Mouse (Mus musculus): ENCODE data around the gene Tcea2.

The Tcea2 gene

DNA sequence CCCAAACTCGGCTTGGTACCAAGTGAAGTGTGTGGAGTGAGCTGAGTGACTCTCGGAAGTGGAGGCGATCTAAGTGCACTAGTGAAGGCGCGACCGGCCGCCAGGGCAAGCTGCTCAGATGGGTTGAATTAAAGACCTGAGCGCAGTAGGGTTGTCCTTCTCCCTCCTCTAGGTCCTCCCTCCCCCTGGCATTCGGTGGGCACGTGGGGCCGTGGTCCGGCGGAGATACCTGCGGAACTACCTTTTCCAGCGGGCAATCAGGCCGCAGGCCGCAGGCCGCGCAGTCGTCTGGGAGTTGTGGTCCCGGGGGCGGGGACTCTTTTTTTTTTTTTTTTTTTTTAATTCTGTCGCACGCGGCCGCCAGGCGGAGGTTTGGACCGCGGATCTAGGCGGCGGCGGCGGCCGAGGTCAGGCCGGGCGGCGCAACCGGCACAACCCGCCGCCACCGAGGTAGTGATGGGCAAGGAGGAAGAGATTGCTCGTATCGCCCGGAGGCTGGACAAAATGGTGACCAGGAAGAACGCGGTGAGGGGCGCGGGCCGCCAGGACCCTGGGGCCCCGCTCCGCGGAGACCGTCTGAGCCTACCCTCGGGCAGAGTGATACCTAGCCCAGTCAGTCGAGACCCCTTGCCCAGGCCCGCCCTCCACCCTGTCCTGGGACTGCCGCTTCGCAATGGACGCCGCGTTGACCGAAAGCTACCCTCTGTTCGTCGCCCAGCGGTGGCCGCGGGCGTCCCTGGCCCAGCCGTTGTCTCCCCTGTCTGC, at the start of gene Tcea2:
Gene Tcea2 (plus strand): TSS at position 360 of the 765 bp plus-strand sequence.
- in situ Hi-C loops (cut with MboI, MseI): no loop called here

DNA sequence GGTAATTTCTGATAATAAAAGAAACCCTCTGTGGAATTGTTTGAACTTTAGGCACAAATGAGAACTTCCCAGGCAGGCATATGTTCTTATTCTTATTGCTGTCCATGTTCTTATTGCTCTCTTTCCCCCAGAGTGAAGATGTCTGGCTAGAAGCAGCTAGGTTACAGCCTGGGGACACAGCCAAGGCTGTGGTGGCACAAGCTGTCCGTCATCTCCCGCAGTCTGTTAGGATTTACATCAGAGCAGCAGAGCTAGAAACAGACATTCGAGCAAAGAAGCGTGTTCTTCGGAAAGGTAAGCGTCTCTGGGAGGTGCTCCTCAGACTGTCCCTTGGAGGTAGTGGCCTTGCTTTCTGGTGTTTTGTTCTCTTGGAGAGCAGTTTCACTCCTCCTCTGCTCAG, 47.5 kb upstream of the Tcea2 start:
- in situ Hi-C loops (cut with MboI, MseI): no loop called here

DNA sequence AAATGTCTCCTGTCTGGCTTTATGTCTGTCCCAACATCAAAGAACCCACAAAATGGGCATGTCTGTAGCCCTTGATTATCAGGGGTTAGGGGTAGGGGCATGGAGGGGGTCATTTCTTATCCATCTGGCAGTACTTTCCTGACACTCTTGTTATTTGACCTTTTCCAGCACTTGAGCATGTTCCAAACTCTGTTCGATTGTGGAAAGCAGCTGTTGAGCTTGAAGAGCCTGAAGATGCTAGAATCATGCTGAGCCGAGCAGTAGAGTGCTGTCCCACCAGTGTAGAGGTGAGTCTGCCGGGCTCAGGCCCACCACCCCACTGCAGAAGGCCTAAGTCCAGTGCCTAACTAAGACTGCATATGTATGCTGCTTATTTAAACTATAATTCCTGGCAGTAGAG, 44.2 kb upstream of the Tcea2 start:
- in situ Hi-C loops (cut with MboI, MseI): no loop called here

DNA sequence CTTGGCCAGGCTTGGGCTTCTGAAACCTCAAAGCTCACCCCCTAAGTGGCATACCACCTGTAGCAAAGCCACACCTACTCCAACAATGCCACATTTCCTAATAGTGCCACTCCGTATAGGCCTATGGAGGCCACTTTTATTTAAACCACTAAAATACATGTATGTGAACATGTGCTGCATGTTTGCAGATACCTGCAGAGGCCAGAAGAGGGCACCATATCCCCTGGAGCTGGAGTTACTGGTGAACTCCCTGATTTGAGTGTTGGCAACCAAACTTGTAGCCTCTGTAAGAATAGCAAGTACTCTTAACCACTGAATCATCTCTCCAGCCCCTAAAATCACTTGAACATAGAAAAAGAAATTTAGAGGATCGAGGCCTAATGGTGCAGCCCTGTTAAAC, 35.7 kb upstream of the Tcea2 start:
- in situ Hi-C loops (cut with MboI, MseI): loop anchor here (5.0 kb wide), 1 partner anchor 48 kb away; the partner anchor contains the start of gene Rgs19

DNA sequence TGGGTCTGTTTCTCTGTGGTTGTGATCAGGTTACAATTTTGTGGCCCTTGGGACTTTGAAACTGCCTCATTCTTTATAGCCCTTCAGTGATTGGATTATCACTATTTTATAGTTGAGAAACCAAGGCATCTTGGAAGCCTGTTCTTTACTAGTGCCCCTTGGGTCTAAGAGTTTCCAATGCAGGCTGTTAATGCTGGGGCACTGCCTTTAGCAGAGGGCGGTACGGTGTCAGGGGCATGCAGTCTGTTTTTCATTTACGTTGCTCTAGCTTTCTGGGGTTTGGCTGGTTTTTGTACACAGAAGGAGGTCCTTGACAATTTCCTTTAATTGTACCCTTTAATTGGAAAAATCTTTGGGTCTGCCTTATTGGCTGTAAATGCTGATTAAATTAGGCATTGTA, 34.4 kb upstream of the Tcea2 start:
- in situ Hi-C loops (cut with MboI, MseI): no loop called here

DNA sequence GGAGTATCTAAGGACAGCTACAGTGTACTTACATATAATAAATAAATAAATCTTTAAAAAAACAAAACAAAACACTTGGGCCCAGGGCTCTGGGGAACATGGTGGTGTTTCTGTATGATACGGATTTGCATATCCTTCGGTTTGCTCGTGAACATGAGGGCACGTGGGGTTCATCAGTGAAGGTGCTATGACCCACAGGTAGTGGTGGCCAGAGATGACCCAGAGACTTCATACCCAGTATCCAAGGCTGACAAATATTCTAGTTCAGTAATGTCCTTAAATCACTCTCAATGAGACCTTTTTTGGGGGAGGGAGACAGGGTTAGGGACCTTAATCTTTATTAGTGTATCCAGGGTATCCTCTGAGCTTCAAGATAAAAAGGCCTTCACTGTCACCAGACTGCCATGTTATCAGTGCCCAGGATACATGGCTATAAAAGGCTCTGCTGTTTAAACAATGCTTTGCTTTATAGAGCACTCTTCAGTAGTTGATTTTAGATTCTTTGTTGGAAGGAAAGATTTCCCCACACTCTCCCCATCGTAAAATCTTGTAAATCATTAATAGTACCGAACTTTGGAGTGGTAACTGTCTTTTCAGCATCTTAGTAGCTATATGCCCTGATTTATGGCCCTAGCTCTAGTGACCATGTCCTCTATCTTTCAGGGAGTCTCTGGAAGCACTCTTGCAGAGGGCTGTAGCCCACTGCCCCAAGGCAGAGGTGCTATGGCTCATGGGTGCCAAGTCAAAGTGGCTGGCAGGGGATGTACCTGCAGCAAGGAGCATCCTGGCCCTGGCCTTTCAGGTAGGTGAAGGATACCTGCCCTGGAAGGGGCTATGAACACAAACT, 33.3 kb upstream of the Tcea2 start:
- in situ Hi-C loops (cut with MboI, MseI): no loop called here

DNA sequence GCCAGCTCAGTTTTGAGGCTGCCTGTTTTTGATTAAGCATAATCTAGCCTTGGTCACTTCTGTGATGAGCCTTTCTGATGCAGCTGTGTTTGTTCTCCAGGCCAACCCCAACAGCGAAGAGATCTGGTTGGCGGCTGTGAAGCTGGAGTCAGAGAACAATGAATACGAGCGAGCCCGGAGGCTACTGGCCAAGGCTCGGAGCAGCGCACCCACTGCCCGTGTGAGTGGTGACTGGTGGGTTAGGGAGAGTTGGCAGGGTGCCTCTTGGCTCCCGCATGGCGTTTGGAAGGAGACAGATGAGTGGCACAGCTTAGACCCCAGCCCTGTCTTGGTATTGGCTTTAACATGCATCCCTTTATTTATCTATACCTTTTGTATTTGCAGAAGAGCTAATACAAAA, 31.2 kb upstream of the Tcea2 start:
- in situ Hi-C loops (cut with MboI, MseI): no loop called here

DNA sequence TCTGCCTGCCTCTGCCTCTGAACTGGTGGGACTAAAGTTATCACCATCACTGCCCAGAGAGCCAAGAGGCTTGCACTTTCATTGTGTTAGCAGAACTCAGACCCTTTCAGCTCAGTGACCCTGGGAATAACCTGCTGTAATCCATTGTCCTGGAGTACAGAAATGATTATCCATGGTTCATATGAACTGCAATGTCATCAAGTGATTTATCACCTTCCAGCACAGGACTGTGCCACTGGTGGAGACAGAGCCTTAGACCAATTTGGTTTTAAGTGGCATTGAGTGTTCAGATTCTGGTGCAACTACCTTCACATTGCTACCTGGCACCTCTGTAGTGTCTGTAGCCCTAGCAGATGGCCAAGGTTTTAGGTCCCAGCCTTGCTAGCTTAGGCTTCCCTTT, 27.0 kb upstream of the Tcea2 start:
- in situ Hi-C loops (cut with MboI, MseI): no loop called here

DNA sequence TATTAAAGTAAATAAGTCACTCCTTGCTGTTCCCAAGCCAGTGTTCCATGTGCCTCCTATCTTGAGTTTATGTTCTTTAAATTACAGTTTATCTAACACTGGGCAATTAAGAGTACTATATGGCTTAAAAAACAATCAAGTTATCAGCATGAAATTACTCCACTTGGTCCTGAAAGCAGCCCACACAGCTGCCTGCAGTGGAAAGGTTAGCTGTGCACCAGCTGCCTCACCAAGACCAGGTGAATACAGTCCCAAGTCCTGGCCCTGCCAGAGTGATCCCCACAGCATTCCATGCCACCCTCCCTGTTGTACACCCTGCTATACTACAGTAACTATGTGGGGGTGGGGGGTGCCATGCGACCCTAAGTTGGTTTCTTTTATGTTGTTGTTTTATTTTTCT, 26.6 kb upstream of the Tcea2 start:
- in situ Hi-C loops (cut with MboI, MseI): no loop called here

DNA sequence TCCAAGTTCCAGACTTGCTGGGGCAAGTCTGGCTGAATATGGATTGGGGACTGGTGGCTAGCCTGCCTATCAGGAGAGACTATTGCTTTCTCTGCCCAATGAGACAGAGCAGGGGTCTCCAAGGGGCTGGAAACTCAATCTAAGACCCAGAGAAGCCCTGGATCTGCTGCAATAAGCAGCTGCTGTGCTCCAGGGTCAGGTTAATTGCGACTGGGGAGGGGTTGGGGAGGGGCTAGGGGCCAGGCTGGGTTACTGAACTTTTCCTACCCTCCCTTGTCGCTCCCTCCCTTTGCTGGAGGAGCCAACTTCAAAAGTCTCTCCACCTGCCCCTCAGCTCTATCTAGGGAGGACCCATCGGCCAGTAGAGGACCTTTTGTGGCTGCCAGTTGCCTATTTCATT, 23.4 kb upstream of the Tcea2 start, which contains the start of gene Gm29797:
Gene Gm29797 (plus strand): TSS at position 301 of the 400 bp plus-strand sequence.
- in situ Hi-C loops (cut with MboI, MseI): no loop called here

DNA sequence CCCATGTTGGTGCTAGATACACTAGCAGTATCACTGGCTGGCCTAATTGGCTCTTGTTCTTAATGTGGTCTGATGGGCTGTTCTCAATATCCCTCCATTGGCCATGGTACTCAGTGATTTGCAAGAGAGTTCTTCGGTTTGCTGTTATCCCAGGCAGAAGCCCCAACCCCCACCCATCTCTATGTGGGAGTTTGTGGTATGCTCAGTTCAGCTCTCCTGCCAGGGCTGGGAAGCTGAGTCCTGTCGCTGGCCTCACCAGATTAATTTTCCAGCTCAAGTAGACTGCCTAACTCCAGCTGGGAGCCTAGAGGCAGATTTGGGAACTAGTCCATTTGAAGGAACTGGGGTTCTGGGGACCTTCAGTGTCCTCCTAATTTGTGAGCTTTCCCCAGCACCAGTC, 22.7 kb upstream of the Tcea2 start:
- in situ Hi-C loops (cut with MboI, MseI): no loop called here

DNA sequence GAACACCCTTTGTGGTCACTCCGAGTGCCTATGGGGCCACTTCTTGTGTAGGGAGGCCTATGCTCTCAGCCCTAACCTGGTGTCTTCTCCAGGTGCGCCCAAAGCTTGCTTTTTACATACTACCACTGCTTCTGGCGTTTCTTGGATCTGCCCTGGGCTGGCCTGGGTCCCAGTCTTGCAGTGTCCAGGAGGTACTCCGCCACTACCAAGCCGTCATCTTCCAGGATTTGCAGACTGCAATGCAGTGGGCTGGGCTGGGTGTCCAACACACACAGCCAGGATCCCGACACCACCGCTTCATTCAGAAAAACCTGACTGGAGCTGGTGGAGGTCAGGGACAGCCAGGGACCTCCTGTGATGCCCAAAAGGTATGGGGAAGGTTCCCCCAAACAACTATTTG, 21.6 kb upstream of the Tcea2 start:
- in situ Hi-C loops (cut with MboI, MseI): no loop called here

DNA sequence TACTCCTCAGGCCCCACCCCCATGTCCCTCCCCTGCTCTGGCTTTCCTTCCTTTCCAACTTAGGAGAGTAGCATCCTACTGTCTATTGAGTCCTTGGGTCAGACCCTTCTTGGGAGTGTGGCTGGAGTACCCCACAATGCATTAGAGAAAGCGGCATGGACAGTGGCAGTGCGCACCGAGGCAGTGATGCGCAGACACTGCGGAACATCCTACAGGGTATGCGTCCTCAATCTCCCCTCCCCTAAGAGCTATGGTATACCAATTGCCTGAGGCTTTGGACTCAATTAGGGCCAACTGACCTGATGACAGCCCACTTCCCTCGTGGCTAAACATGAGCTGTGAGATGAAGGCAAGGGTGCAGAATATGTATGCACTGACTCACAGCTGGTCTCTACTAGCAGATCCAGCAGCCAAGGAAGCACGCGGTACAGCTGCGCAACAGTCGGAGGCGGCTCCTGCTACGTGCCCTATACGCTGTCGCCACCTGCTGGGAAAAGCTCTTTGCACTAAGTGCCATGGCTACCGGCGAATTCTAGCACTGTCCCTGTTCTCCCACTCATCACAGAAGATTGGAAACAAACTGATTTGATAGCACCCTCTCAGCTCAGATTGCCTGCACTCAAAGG, 21.1 kb upstream of the Tcea2 start:
- in situ Hi-C loops (cut with MboI, MseI): no loop called here

DNA sequence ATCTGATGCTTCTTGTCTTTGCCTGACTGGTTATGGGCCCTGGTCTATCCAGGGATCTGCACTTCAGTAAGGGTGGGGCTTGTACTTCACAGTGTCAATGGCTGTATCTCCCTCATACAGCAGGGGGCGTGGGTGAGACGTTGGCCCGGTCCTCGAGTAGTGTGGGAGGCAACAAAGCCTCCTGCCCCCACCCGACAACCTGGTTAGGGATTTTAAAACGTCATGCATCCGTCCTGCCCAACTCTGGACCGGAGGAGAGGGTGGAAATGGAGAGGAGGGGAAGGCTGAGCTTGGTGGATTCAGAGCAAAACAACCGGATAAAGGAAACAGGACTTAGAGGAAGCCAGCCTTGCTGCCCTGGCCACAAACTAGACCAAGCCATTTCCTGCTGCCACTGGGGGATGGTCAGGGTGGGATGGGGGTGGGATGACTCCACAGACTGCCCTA, 20.5 kb upstream of the Tcea2 start:
- in situ Hi-C loops (cut with MboI, MseI): no loop called here

DNA sequence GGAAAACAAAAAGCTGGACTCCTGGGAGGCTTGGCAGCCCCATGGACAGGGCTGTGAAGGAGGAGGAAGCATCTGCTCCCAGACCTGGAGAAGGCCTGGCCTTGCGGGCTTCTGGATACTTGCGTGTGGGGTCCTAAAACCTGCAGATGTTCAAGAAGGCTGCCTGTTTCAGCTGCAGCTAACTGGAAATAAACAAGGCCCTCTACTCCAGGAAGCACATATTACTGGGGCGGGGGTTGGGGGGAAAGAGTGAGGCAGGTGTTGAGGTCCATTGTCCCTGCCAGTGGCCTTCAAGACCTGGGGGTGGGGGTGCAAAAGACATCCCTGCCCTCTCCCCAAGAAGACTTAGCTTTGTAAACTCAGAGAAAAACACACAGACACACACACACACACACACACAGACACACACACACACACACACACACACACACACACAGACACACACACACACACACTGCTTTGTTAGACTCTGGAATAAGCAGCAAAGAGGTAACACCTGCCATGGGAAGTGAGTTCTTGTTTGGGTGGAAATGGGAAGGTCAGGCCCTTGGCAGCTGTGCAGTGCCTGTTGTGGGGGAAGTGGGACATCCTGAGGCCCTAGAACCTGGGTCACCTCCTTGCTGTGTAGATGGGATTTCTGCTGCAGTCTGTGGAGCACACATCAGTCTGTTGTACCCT, 17.4 kb upstream of the Tcea2 start:
- in situ Hi-C loops (cut with MboI, MseI): no loop called here

DNA sequence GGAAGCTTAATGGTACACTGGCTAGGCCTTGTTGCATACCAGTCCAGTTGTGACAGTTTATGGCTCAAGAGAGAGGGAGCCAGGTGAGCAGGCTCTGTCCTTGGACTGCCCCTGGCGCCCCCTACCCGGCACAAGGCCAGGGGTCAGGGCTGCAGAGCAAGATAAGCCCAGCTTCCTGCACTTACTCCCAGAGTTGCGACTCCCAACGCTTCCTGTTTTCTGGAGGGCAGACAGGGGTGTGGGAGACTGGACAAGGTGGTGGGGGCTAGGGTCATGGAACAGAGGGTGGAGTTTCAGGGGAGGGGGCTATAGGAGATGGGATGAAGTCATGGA, 16.8 kb upstream of the Tcea2 start:
- in situ Hi-C loops (cut with MboI, MseI): no loop called here

DNA sequence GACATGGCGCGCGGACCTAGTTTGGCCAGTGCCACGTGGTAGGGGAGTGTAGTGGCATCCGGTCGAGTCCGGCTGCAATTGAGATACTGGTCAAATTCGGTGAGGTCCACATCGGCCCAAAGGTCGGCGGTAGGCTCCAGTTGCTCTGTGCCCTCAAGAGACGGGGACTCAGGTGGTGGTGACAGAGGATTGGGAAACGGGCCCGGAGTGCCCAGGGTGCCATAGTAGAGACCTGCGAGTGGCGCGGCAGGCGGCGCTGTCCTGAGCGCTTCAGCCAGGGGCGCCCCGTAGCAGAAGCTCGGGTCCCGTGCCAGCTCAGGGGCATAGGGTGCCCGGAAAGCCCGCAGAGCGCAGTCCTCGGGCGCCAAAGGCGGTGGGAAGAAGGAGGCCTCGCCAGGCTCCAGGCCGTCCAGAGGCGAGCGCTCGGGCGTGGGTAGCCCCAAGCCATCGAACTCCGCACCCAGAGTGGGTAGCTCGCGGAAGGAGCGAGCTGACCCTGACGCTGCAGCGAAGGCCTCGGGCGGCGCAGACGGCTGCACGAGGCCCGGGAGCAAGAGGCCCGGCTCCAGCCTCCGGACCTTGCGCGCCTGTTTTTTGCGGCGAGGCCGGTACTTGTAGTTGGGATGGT, 9.7 kb upstream of the Tcea2 start:
- in situ Hi-C loops (cut with MboI, MseI): no loop called here

DNA sequence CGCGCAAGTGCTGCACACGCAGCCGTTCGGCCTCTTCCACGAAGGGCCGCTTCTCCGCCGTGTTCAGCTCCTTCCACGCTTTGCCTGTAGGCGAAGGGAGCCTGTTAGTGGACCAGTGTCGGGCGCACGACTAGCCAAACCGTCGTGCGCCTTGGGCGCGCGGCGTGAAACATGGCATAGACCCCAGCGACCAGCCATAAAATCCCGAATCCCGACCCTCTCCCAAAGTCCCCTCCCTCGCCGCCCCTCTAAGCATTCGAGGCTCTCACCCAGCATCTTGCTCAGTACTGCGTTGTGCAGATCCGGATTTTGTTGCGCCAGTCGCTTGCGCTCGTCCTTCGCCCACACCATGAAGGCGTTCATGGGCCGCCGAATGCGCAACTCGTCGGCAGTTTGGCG, 9.2 kb upstream of the Tcea2 start:
- in situ Hi-C loops (cut with MboI, MseI): no loop called here

DNA sequence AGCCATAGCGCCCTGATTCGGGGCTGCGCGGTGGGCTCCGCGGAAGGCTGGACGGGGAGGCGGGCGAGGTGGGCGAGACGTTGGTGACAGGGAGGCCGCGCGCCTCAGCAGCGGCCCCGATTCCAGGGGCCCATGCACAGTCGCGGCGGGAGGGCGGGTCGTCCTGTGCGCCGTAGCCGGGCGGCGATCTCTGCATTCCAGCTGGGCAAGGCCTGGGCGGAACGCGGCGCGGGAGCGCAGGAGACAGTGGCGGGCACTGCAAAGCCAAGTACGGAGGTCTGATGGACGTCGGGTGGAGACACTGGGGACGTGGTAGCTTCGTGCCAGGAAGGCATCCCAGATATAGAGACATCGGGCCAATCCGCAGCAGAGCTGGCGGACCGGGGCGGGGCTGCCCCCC, 8.8 kb upstream of the Tcea2 start, which contains the start of gene Sox18:
Gene Sox18 (minus strand): TSS at position 315 of the 400 bp plus-strand sequence.
- in situ Hi-C loops (cut with MboI, MseI): no loop called here

DNA sequence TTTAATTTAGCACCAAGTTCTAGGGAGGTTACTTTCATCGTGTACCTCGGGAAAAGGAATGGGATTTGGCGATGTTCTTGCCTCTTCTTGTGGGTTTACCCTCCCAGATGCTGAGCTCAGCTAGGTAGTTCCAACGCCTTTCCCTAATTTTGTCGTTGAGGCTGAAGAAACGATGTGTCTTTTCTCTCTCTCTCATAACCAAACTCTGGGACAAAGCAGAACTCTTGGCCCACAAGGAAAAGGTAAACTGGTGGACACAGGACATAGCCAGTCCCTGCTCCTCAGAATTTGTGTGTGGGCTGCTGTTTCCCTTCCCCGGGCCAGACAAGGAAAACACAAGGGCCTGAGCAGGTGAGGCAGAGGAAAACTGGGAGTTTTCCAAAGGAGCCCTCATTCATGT, 8.1 kb upstream of the Tcea2 start:
- in situ Hi-C loops (cut with MboI, MseI): no loop called here

DNA sequence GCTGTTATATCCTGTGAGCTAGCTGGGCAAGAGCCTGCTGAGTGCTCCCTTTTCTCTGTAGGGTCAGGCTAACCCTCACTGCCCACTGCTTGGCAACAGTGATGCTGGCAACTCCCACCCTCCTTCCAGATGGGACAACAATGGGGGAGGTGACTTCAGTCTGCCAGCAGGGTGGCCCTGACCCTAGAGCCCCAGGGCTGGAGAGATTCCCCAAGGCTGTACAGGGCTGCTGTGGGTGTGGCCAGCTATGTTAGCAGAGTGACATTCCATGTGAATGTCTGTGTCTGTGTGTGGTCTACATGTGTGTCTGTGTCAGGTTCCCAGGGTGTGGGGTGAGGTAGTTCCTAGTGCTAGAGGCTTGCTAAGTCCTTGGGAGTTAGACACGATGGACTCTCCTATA, 6.6 kb upstream of the Tcea2 start:
- in situ Hi-C loops (cut with MboI, MseI): no loop called here
